Mouse (Mus musculus): ENCODE measurements at regions not wholly inside any gene's neighbourhood (a gene's known extent, or its start where the extent isn't known, plus 50 kb on each side); places are given as distances from the start of the nearest gene placed in this dataset.

DNA sequence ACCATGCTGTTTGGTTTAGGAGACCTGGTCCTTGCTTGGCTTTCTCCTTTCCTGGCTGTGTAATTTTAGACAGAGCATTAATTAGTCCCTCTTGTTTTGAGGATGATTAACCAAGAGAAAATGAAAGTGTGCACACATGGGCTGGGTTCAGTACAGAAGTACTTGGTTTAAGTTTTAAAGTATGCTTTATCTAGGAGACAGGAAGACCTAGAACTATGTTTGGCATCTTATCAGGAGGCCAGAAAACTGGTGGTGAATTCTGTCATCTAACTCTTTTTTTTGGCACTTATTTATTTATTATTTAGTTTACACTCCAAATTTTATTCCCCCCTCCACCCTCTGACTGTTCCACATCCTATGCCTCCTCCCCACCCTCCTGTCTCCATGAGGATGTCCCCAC lies 86.6 kb upstream of the Tprg start:
- TF ChIP-seq CTCF (IDR thresholded peaks at IDR 0.05; ENCODE audit: low read depth) (no peak), EP300 (optimal IDR thresholded peaks at IDR 0.05) (no peak)
